Mouse (Mus musculus) heart, adult 2 months (tissue): ENCODE measurements around the gene Dnmbp.

Source experiments
- EP300 ChIP-seq: fragments of 200-500 bp; IDR thresholded peaks from 2 replicates; pipeline ENCODE4 v1.6.1; 2011; ENCODE audit warnings: low read depth, low read length, control low read depth; ENCODE audit not compliant: insufficient read depth
- POLR2A ChIP-seq: fragments of 200-500 bp; IDR thresholded peaks from 2 replicates; pipeline ENCODE4 v1.6.1; 2011; ENCODE audit warnings: mild to moderate bottlenecking, low read depth, low read length, control low read depth; ENCODE audit not compliant: insufficient read depth

GRCm38 (mm10) chr19:43949111-43949810 is 9.3 kb upstream of the Dnmbp start:
- TF ChIP-seq POLR2A, result no peak
- TF ChIP-seq EP300, result no peak
